ENCODE assay signal across 19 mouse cellular contexts in the genomic region with DNA sequence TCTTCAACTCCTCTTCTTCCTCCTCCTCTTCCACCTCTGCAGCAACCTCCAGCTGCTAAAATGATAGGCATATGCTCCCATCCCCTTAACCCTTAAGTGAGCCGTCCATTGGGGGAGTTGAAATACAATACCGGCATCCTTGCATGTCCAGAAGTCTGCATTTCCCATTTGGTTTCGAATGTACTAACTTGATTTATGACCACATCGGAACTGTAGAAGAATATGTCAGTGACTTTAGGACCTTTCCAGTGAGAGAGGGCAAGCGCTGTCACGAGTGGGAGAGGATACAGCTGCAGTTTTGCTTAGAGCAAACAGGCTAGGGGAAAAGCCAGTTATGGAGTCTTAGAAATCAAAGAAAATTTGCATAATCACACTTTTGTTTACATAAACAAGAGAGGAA. TPM values are rescaled to one million over a fixed set of nuclear protein-coding genes. Genes with fewer than 3 reads are reported as not detected.
A peak's percentile ranks its signal among the peaks of the same experiment; 100 is the strongest.
DNase-seq lines count a peak whose midpoint lies in the region; ATAC-seq and TF ChIP-seq lines count a peak whose summit lies in the region.
"Had no signal": no experiment of that assay in that cellular context is flagged by ENCODE, and none has a peak within 500 bp of the region (broad histone marks: within the 10 kb centered on the region; RNA-seq: fewer than 3 reads in every experiment).

No protein-coding gene starts in this region.

- no peak for TF ChIP-seq POLR2A in CH12.LX (IDR thresholded peaks at IDR 0.05; ENCODE audit: low read depth, low read length)

- H3K79me2 ChIP-seq in CH12.LX (replicated peaks; ENCODE audit: control insufficient read depth, extremely low read depth, insufficient read depth, poor library complexity, severe bottlenecking), result peaks cover 38% of the 10 kb centered on the region

- dilution Hi-C loops in CH12.LX (cut with MboI; ENCODE audit: extremely low pct_ligation_motif_present, extremely low pct_unique_long_range_greater_than_20kb, low sequenced_read_pairs), result no loop called here

- peaks cover 40% of the 10 kb centered on the region for H3K4me1 ChIP-seq in heart, embryonic 16.5 days (ENCODE audit: control insufficient read depth, insufficient read depth, low read length)
- peaks cover 39% of the 10 kb centered on the region for H3K4me1 ChIP-seq in kidney, embryonic 16.5 days (ENCODE audit: insufficient read depth, low read length)
- H3K4me1 ChIP-seq in CH12.LX (ENCODE audit: control insufficient read depth in 1 of 2, insufficient read depth in 2 of 2), result peaks cover 23 to 86% of the 10 kb centered on the region in 2 experiments

- in situ Hi-C loops in CH12.LX (cut with MboI; ENCODE audit: low pct_ligation_motif_present, low pct_unique_long_range_greater_than_20kb, low sequenced_read_pairs), result loop anchor here (10.0 kb wide), 1 partner anchor 108 kb away; no protein-coding TSS in a partner anchor

- peak; percentile 54 for DNase-seq in cerebellum, adult 9-10 months
- no peak for DNase-seq in cerebellum, postnatal 4 days (ENCODE audit: low spot score in 2 of 2)
- DNase-seq in heart, postnatal 14 days, result no peak
- no peak for DNase-seq in kidney, adult 8-10 months
- DNase-seq in CH12.LX (ENCODE audit: extremely low read depth), result no peak
- DNase-seq in urinary bladder, postnatal 10 days (ENCODE audit: low spot score), result no peak
- DNase-seq: gastrocnemius, adult 2 months; lung, postnatal 4 days; thymus, adult 18-20 months; thymus, postnatal 36 days had no signal

- WGBS in heart, embryonic 16.5 days, result 61% methylated on average over 6 of the region's 6 CpGs
- WGBS in kidney, embryonic 16.5 days, result 13% methylated on average over 6 of the region's 6 CpGs

- TF ChIP-seq CTCF in CH12.LX (conservative IDR thresholded peaks at IDR 0.05 in 1 of 2, IDR thresholded peaks at IDR 0.05 in 1 of 2; ENCODE audit: low read depth in 2 of 2, low read length in 2 of 2), result no peak

- TF ChIP-seq EP300 in CH12.LX (IDR thresholded peaks at IDR 0.05; ENCODE audit: low read length), result no peak

- peak overlapping the region; percentile 36; the same call in 1 of the 2 replicates for H3K4me2 ChIP-seq in heart, embryonic 16.5 days (ENCODE audit: low read depth, low read length)
- peak overlapping the region; percentile 11; the same call in 1 of the 2 replicates for H3K4me2 ChIP-seq in kidney, embryonic 16.5 days (replicated peaks; ENCODE audit: low read depth, low read length)
- peak overlapping the region; percentile 91; the same call in 1 of the 2 replicates for H3K4me2 ChIP-seq in CH12.LX (ENCODE audit: insufficient read depth, low read depth, poor library complexity, severe bottlenecking)
- H3K4me2 ChIP-seq: hindbrain, embryonic 12.5 days; midbrain, embryonic 15.5 days had no signal

- no peak overlapping the region for H3K4me3 ChIP-seq in heart, embryonic 16.5 days (ENCODE audit: low read length)
- H3K4me3 ChIP-seq in kidney, embryonic 16.5 days (ENCODE audit: low read length), result no peak overlapping the region
- H3K4me3 ChIP-seq in CH12.LX (replicated peaks in 1 of 3; ENCODE audit: low read depth in 2 of 3, low read length in 2 of 3, poor library complexity in 1 of 3), result no peak overlapping the region
- H3K4me3 ChIP-seq: gastrocnemius, adult 2 months; heart, embryonic 15.5 days; hindbrain, embryonic 12.5 days; midbrain, embryonic 15.5 days had no signal

- H3K27ac ChIP-seq in heart, embryonic 16.5 days (ENCODE audit: low read length), result no peak overlapping the region
- H3K27ac ChIP-seq in kidney, embryonic 16.5 days (ENCODE audit: low read length), result no peak overlapping the region
- H3K27ac ChIP-seq in CH12.LX (ENCODE audit: insufficient read depth, low read depth), result no peak overlapping the region
- H3K27ac ChIP-seq: gastrocnemius, adult 2 months; hindbrain, embryonic 12.5 days; midbrain, embryonic 15.5 days had no signal

- ATAC-seq in heart, embryonic 16.5 days (replicated peaks; ENCODE audit: extremely low read depth, insufficient read depth, low FRiP score), result no peak
- ATAC-seq in kidney, embryonic 16.5 days (ENCODE audit: low FRiP score, low TSS enrichment), result no peak
- ATAC-seq: CD4-positive, CD25-positive, alpha-beta regulatory T cell, adult 4 months; forebrain, embryonic 14.5 days; inflammation-experienced regulatory T-cells, adult 6 months; midbrain, embryonic 15.5 days had no signal

- intact Hi-C loops in heart, postnatal 14 days (cut with DNase I), result no loop called here

- H3K9ac ChIP-seq in heart, embryonic 16.5 days (ENCODE audit: low read length), result no peak overlapping the region
- no peak overlapping the region for H3K9ac ChIP-seq in kidney, embryonic 16.5 days (replicated peaks; ENCODE audit: low read length)
- peak overlapping the region; percentile 54; the same call in 1 of the 2 replicates for H3K9ac ChIP-seq in CH12.LX (ENCODE audit: insufficient read depth, low read depth)
- H3K9ac ChIP-seq: hindbrain, embryonic 12.5 days; midbrain, embryonic 15.5 days had no signal

- no peaks in the 10 kb centered on the region for H3K27me3 ChIP-seq in heart, embryonic 16.5 days (ENCODE audit: control insufficient read depth, insufficient read depth, low read length)
- peaks cover 9% of the 10 kb centered on the region; the same call in 1 of the 2 replicates for H3K27me3 ChIP-seq in kidney, embryonic 16.5 days (ENCODE audit: insufficient read depth, low read length)
- peaks cover 6% of the 10 kb centered on the region for H3K27me3 ChIP-seq in CH12.LX (replicated peaks)
- H3K27me3 ChIP-seq: heart, embryonic 15.5 days; Patski had no signal

- no peak for TF ChIP-seq RAD21 in CH12.LX (IDR thresholded peaks at IDR 0.05; ENCODE audit: low read depth, low read length)

- peaks cover under 1% of the 10 kb centered on the region; the same call in 1 of the 2 replicates for H3K36me3 ChIP-seq in heart, embryonic 16.5 days (ENCODE audit: control insufficient read depth, insufficient read depth)
- H3K36me3 ChIP-seq in kidney, embryonic 16.5 days (ENCODE audit: insufficient read depth, low read length), result 0 out of 2 replicates have a peak, but pooled peaks cover 2% of the 10 kb centered on the region
- H3K36me3 ChIP-seq in CH12.LX (replicated peaks in 1 of 2; ENCODE audit: control insufficient read depth in 1 of 2, insufficient read depth in 1 of 2, low read length in 1 of 2), result peaks cover 22 to 40% of the 10 kb centered on the region in 2 experiments
- H3K36me3 ChIP-seq: hindbrain, embryonic 12.5 days; midbrain, embryonic 15.5 days had no signal

- no peaks in the 10 kb centered on the region for H3K9me3 ChIP-seq in heart, embryonic 16.5 days (replicated peaks; ENCODE audit: control insufficient read depth, low read length)
- no peaks in the 10 kb centered on the region for H3K9me3 ChIP-seq in kidney, embryonic 16.5 days (ENCODE audit: low read length)
- no peaks in the 10 kb centered on the region for H3K9me3 ChIP-seq in CH12.LX (replicated peaks; ENCODE audit: low read length)
- H3K9me3 ChIP-seq: heart, embryonic 15.5 days; hindbrain, embryonic 12.5 days; midbrain, embryonic 15.5 days had no signal

TF ChIP-seq in CH12.LX, 34 proteins besides CTCF, POLR2A, EP300 and RAD21:
- TF ChIP-seq ZKSCAN1 (IDR thresholded peaks at IDR 0.05; ENCODE audit: borderline replicate concordance, low read depth, low read length) (no peak), SMC3 (IDR thresholded peaks at IDR 0.05; ENCODE audit: low read depth, low read length) (no peak), GABPA (IDR thresholded peaks at IDR 0.05; ENCODE audit: insufficient replicate concordance, low read depth, low read length) (no peak), MAX (IDR thresholded peaks at IDR 0.05; ENCODE audit: low read length) (no peak), MAFK (IDR thresholded peaks at IDR 0.05; ENCODE audit: insufficient replicate concordance, low read length) (no peak), RCOR1 (conservative IDR thresholded peaks at IDR 0.05; ENCODE audit: low read depth, low read length) (no peak), ETS1 (conservative IDR thresholded peaks at IDR 0.05; ENCODE audit: low read depth, low read length) (no peak), ZMIZ1 (IDR thresholded peaks at IDR 0.05; ENCODE audit: low read depth, low read length) (no peak), BHLHE40 (IDR thresholded peaks at IDR 0.05; ENCODE audit: low read depth, low read length) (no peak), USF2 (conservative IDR thresholded peaks at IDR 0.05; ENCODE audit: low read depth, low read length) (no peak), NRF1 (IDR thresholded peaks at IDR 0.05; ENCODE audit: low read depth, low read length) (no peak), CHD1 (IDR thresholded peaks at IDR 0.05; ENCODE audit: low read depth, low read length) (no peak), ZNF384 (IDR thresholded peaks at IDR 0.05; ENCODE audit: low read depth, low read length) (no peak), IRF4 (IDR thresholded peaks at IDR 0.05; ENCODE audit: low read depth, low read length) (no peak), CHD2 (IDR thresholded peaks at IDR 0.05; ENCODE audit: low read length) (no peak), UBTF (IDR thresholded peaks at IDR 0.05; ENCODE audit: low read depth, low read length) (no peak)

RNA-seq across cellular contexts. Expression of gene Dusp5, which starts 3.8 kb away (rescaled TPM):
- polyA plus RNA-seq in heart, embryonic 16.5 days (2015; fragmentation: Nextera tagmentation; extraction: Ambion mirVana), result 9.0 and 11.5 TPM in 2 replicates
- total RNA-seq in heart, postnatal 14 days (2021), result 10 to 100 TPM in 1 of 2 experiments, 1 to 10 TPM in 1; 9.9 to 10.0 TPM
- 9.6 and 9.7 TPM in 2 replicates for polyA plus RNA-seq in kidney, embryonic 16.5 days (2015; fragmentation: Nextera tagmentation; extraction: Ambion mirVana)
- total RNA-seq in CH12.LX (2012; rRNA removed) (10.6 and 10.9 TPM in 2 replicates), CH12.LX (2014; rRNA removed) (13.2 and 15.2 TPM in 2 replicates)
- 13.8 and 18.2 TPM in 2 replicates for polyA plus RNA-seq in CH12.LX (2012; ENCODE audit: insufficient read length, low read depth)

RNA-seq across cellular contexts. Expression of gene Nutf2-ps1, which starts 56.2 kb away (rescaled TPM):
- 260 and 349 TPM in 2 replicates for polyA plus RNA-seq in heart, embryonic 16.5 days (2015; fragmentation: Nextera tagmentation; extraction: Ambion mirVana)
- 10 to 100 TPM; 85.0 to 85.9 TPM for total RNA-seq in heart, postnatal 14 days (2021)
- polyA plus RNA-seq in kidney, embryonic 16.5 days (2015; fragmentation: Nextera tagmentation; extraction: Ambion mirVana), result 395 and 457 TPM in 2 replicates
- total RNA-seq in CH12.LX (2012; rRNA removed), result 50.8 and 51.3 TPM in 2 replicates
- total RNA-seq in CH12.LX (2014; rRNA removed), result 195 and 220 TPM in 2 replicates
- polyA plus RNA-seq in CH12.LX (2012; ENCODE audit: insufficient read length, low read depth), result 366 and 509 TPM in 2 replicates

Comparison
In these comparisons a context has a peak if more than half of its experiments do, and no peak if none do; other contexts are left out.
1. H3K4me2 ChIP-seq: peak in every context shown above with its lines; median percentile 91 in CH12.LX; 36 in heart, embryonic 16.5 days; 11 in kidney, embryonic 16.5 days.